Mouse (Mus musculus) forebrain, embryonic 16.5 days (tissue): ENCODE measurements around the gene Inafm2. TPM values are rescaled to one million over a fixed set of nuclear protein-coding genes. Genes with fewer than 3 reads are reported as not detected.

Source experiments
- ATAC-seq: fragments of 200-750 bp; cut with Nextera tagmentation; 2 replicates; pipeline ENCODE4 v1.8.0; 2017; ENCODE audit warnings: mild to moderate bottlenecking, moderate library complexity
- H3K27ac ChIP-seq: fragments of 300-500 bp; sonication (generic); 2 replicates; pipeline ENCODE4 v1.5.1; 2014; ENCODE audit warnings: low read length, control low read depth
- H3K27me3 ChIP-seq: fragments of 300-500 bp; sonication (generic); replicated peaks from 2 replicates; pipeline ENCODE4 v1.6.1; 2014; ENCODE audit warnings: low read length; ENCODE audit not compliant: control insufficient read depth, insufficient read depth
- H3K36me3 ChIP-seq: fragments of 300-500 bp; sonication (generic); 2 replicates; pipeline ENCODE4 v1.6.1; 2014; ENCODE audit not compliant: control insufficient read depth, insufficient read depth
- H3K4me1 ChIP-seq: fragments of 300-500 bp; sonication (generic); replicated peaks from 2 replicates; pipeline ENCODE4 v1.6.1; 2014; ENCODE audit warnings: low read length; ENCODE audit not compliant: control insufficient read depth, insufficient read depth
- H3K4me2 ChIP-seq: fragments of 300-500 bp; sonication (generic); 2 replicates; pipeline ENCODE4 v1.6.1; 2014; ENCODE audit warnings: mild to moderate bottlenecking, low read length, control low read depth
- H3K4me3 ChIP-seq: fragments of 300-500 bp; sonication (generic); replicated peaks from 2 replicates; pipeline ENCODE4 v1.5.1; 2014; ENCODE audit warnings: mild to moderate bottlenecking, low read length, control low read depth
- H3K9ac ChIP-seq: fragments of 300-500 bp; sonication (generic); replicated peaks from 2 replicates; pipeline ENCODE4 v1.6.1; 2014; ENCODE audit warnings: low read depth, low read length, control low read depth
- H3K9me3 ChIP-seq: fragments of 300-500 bp; sonication (generic); 2 replicates; pipeline ENCODE4 v1.6.1; 2016; ENCODE audit warnings: low read length; ENCODE audit not compliant: control insufficient read depth
- WGBS: fragments of 180-500 bp; shearing (Covaris S2); extraction: QIAGEN DNeasy Blood & Tissue Kit; methylation state at CpG from one replicate; pipeline ENCODE4 v1.1.7; 2014; 5-methylcytosine and 5-hydroxymethylcytosine counted together
- polyA plus RNA-seq: library from polyadenylated mRNA; unstranded; fragments of >200 nt; fragmentation: Nextera tagmentation; extraction: Ambion mirVana; gene quantifications from 2 replicates; pipeline ENCODE4 v1.2.1, GENCODE M21; 2015

The Inafm2 gene
- polyA plus RNA-seq, 1 experiment from 2014 or later, result 24.4 TPM

DNA sequence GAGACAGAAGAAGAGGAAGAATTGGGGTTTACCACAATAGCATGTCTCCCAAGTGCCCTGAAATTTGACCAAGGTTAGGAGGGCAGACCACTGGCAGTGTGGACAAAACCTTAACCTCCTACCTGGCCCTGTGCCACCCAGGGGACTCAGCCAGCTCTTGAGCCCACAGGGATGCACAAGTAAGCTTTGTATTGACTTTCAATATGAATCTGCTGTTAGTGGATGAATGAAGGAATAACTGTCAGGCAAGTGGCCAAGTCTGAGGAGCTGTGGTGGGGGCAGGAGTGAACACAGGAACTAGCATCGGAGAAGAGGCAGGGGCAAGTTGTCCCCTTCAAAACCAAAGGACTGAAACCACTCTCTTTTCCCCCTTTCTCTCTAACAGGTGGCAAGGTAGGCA lies 29.8 kb downstream of the Inafm2 start:
- H3K27ac ChIP-seq, result peak overlapping the region; percentile 37; the same call in 1 of the 2 replicates
- H3K4me1 ChIP-seq, result peaks cover 25% of the 10 kb centered on the region
- no peak for ATAC-seq
- no peaks in the 10 kb centered on the region for H3K9me3 ChIP-seq
- H3K4me3 ChIP-seq, result no peak overlapping the region
- no peaks in the 10 kb centered on the region for H3K36me3 ChIP-seq
- H3K4me2 ChIP-seq, result no peak overlapping the region
- no peak overlapping the region; the same call in 1 of the 2 replicates for H3K9ac ChIP-seq
- 35% methylated on average over 1 of the region's 1 CpGs for WGBS
- H3K27me3 ChIP-seq, result 0 out of 2 replicates have a peak, but pooled peaks cover 3% of the 10 kb centered on the region

DNA sequence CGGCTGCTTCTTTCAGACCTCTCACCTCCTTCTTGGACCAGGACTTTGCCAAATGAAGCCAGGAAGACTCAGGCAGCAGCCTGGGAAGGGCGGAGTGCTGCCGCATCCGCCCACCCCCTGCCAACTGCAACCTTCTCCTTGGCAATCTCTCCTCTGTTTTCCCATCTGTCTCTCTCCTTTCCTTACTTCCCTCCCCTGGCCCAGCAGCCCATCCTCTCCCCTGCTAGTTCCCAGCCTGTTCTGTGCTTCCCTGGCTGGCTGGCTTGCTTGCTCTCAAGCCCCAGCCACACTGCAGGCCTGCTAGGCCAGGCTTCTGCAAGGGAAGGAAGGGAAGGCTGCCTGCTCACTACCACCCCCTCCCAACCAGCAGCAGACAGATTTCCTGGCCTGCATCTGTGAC lies 30.3 kb downstream of the Inafm2 start:
- no peaks in the 10 kb centered on the region for H3K9me3 ChIP-seq
- H3K36me3 ChIP-seq, result no peaks in the 10 kb centered on the region
- H3K4me3 ChIP-seq, result no peak overlapping the region
- ATAC-seq, result peak; percentile 62
- H3K4me1 ChIP-seq, result peaks cover 28% of the 10 kb centered on the region
- peak overlapping the region; percentile 73 for H3K27ac ChIP-seq
- no peak overlapping the region for H3K4me2 ChIP-seq
- 63% methylated on average over 3 of the region's 4 CpGs for WGBS
- peak overlapping the region; percentile 7; the same call in 1 of the 2 replicates for H3K9ac ChIP-seq
- H3K27me3 ChIP-seq, result 0 out of 2 replicates have a peak, but pooled peaks cover 3% of the 10 kb centered on the region

DNA sequence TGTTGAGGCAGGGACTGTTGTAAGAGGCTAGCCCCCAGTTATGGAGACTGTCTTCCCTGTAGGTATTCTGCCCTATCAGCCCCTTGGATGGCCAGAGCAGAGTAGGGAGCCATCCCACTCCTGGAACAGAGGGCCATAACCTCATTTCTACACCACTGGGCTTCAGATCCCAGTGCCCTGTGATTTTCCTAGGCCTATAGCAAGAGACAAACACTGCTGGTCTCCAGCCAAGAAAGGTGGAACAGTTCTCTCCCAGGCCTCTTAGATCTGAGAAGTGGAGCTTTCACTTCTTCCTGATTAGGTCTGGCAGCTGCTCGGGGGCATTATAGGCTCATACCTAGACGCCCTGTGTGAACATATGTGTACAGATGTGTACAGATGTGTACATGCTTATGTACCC lies 30.7 kb downstream of the Inafm2 start:
- Histone ChIP-seq H3K27me3 (no peaks in the 10 kb centered on the region), H3K4me3 (no peak overlapping the region), H3K36me3 (no peaks in the 10 kb centered on the region), H3K27ac (peak overlapping the region; percentile 73), H3K4me2 (no peak overlapping the region), H3K9me3 (no peaks in the 10 kb centered on the region), H3K4me1 (peaks cover 30% of the 10 kb centered on the region), H3K9ac (0 out of 2 replicates have a peak overlapping the region, but pooled peaks have one; percentile 7)
- 80% methylated on average over 2 of the region's 2 CpGs for WGBS
- ATAC-seq, result no peak

DNA sequence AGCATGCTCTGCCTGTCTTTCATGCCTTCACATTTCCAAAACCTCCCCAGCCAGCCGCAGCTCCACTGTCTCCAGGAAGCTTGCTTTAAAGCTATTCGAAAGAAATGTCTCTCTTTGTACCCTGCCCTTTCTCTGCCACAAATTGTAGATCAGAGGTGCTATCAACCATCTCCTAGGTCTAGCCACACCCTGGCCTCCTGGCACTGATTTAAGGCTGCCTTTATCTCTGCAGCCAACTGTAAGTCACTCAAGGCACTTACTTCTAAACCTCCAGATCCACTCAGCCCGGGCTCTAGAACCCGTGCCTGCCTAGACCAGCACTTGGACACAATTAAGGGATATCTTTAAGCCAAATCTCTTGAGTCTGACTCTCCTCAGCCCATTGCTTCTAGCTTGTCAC lies 32.9 kb downstream of the Inafm2 start:
- Histone ChIP-seq H3K4me2 (no peak overlapping the region), H3K4me3 (no peak overlapping the region), H3K9ac (no peak overlapping the region), H3K4me1 (peaks cover 30% of the 10 kb centered on the region), H3K9me3 (no peaks in the 10 kb centered on the region), H3K27me3 (no peaks in the 10 kb centered on the region), H3K27ac (no peak overlapping the region), H3K36me3 (no peaks in the 10 kb centered on the region)
- no peak for ATAC-seq
- WGBS, result 86% methylated on average over 4 of the region's 4 CpGs

DNA sequence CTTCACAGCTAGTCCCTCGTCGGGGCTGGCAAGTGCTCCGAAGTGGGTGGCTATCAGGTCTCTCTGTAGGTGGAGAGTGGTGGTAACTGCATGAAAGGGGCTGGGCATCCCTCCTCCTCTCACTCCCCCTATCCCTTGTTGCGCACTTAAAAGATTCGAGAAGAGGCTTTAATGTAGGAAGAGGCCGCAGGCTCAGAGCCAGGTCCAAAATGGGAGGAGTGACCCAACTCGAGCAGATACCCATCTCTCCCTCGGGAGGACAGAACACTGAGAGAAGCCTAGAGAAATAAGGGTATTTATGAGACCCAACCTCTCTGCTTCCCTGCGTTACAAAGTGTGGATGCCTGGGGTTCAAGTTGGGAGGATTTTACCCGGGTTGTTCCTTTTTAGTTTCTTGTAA lies 33.5 kb downstream of the Inafm2 start:
- H3K27me3 ChIP-seq, result no peaks in the 10 kb centered on the region
- H3K9me3 ChIP-seq, result no peaks in the 10 kb centered on the region
- no peaks in the 10 kb centered on the region for H3K36me3 ChIP-seq
- WGBS, result 6% methylated on average over 10 of the region's 10 CpGs
- ATAC-seq, result peak; percentile 1; the same call in 1 of the 2 replicates
- peaks cover 30% of the 10 kb centered on the region for H3K4me1 ChIP-seq
- H3K27ac ChIP-seq, result peak overlapping the region; percentile 30
- H3K4me3 ChIP-seq, result peak overlapping the region; percentile 48
- H3K9ac ChIP-seq, result peak overlapping the region; percentile 51
- peak overlapping the region; percentile 69 for H3K4me2 ChIP-seq

DNA sequence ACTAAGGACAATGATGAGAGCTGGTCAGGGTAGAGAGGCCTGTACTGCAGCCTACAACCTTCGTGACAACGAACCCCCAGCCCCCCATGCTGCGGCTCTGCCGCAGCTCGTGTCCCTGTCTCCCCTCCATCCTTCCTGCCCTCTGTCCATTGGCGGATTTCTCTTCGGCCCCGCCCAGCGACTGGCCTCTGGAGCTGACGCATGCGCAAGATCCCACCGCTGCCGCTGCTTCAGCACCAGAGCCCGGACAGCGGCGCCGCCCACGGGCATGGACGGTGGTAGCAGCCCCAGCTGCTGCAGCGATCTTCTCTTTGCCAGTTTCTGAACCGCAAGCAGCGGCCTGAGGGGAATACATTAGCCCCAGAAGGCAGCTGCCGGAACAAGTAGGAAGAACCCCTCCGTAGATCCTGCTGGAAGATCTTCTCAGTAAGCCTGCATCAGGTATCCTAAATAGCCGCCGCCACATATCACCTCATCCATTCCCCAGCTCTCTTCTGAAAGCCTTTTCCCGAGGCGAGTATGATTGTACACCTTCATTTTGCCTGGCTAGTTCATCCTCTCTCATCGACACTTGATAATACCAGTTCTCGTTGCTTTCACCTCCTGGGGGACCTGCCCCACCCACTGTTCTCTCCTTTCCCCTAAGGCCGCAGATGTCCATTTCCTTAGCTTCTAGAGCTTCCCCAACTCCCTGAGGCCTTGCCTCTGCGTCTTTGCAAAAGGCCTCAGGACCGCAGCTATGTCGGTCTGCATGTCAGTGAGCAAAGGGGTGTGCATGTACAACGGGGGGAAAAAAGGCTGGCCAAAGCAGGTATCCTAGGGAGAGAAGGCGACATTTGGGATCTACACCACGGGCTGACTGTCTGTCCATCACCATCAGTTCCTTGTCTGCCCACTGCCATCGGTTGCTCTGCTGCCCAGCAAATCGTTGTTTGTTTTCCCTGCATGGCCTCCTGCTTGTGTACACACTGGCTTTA lies 34.2 kb downstream of the Inafm2 start, which contains the start of gene Disp2:
TSS of gene Disp2 (plus strand) at position 216 of the 977 bp plus-strand sequence.
- H3K4me3 ChIP-seq, result peak within 1 kb of the TSS; percentile 48
- H3K9ac ChIP-seq, result peak within 1 kb of the TSS; percentile 51
- 11% methylated on average over 39 of the region's 39 CpGs for WGBS
- no peaks in the 10 kb centered on the region for H3K36me3 ChIP-seq
- no peaks in the 10 kb centered on the region for H3K27me3 ChIP-seq
- peak; percentile 93 for ATAC-seq
- H3K4me1 ChIP-seq, result peaks cover 30% of the 10 kb centered on the region
- H3K4me2 ChIP-seq, result peak within 1 kb of the TSS; percentile 69
- no peaks in the 10 kb centered on the region for H3K9me3 ChIP-seq
- H3K27ac ChIP-seq, result peak within 1 kb of the TSS; percentile 39

DNA sequence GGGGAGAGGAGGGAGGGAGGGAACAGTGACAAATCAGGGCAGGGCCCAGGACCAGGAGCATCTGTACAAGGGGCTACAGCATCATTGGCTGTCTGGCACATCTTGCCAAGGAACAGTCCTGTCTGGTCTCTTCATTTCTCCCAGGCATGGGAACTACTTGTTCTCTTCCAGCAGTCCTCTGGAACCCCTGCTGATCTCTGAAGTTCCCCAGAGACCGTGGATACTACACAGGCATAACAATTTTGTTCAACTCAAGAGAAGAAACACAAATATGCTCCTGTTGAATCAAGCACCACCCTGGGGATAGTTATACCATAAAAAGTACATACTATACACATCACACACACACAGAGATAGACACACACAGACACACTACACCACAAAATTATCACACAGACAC lies 35.6 kb downstream of the Inafm2 start:
- Histone ChIP-seq H3K27me3 (no peaks in the 10 kb centered on the region), H3K4me3 (no peak overlapping the region), H3K9me3 (no peaks in the 10 kb centered on the region), H3K4me1 (peaks cover 18% of the 10 kb centered on the region), H3K4me2 (no peak overlapping the region), H3K9ac (no peak overlapping the region), H3K27ac (no peak overlapping the region), H3K36me3 (no peaks in the 10 kb centered on the region)
- 43% methylated on average over 1 of the region's 1 CpGs for WGBS
- ATAC-seq, result no peak

DNA sequence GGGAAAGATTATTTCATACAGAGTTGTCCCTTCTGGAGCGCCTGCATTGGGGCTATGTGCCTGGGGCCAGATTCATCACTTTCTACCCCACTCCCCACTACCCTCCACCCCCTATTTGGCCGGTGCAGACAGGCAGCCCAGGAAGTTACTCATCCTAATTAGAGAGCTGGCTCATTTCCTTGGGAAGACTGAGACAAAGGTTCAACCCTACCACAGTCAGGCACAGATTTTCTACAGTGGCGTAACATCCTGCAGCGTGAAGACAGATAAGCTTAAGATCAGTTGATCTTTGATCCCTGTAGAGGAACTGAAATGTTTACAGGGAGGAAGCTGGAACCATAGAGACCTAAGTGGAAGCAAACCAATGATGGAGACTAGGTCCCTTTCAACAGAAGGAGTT lies 36.7 kb downstream of the Inafm2 start:
- no peaks in the 10 kb centered on the region for H3K36me3 ChIP-seq
- no peak for ATAC-seq
- no peaks in the 10 kb centered on the region for H3K9me3 ChIP-seq
- no peak overlapping the region for H3K9ac ChIP-seq
- no peak overlapping the region for H3K27ac ChIP-seq
- no peak overlapping the region for H3K4me3 ChIP-seq
- no peaks in the 10 kb centered on the region for H3K27me3 ChIP-seq
- WGBS, result 66% methylated on average over 4 of the region's 4 CpGs
- no peak overlapping the region for H3K4me2 ChIP-seq
- H3K4me1 ChIP-seq, result peaks cover 14% of the 10 kb centered on the region

DNA sequence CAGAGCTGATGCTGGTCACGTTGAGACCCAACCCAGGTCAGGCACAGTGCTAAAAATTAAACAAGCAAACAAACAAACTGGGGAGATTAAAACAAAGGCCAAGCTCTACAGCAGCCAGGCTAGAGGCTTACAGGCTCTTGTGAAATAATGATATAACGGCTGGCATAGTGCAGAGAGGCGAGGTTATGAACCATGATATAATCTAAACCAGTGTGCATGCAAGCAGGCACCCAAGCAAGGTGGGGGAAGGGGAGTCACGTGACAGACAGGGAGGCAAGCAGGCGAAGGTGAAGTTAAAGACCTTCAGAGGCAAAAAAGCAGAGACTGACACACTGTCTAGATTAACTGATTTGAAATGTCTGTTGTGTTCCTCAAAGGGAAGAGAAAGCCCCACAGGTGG lies 37.5 kb downstream of the Inafm2 start:
- Histone ChIP-seq H3K36me3 (no peaks in the 10 kb centered on the region), H3K9me3 (no peaks in the 10 kb centered on the region), H3K4me1 (peaks cover 14% of the 10 kb centered on the region), H3K4me2 (no peak overlapping the region), H3K27me3 (no peaks in the 10 kb centered on the region), H3K4me3 (no peak overlapping the region), H3K27ac (no peak overlapping the region), H3K9ac (no peak overlapping the region)
- WGBS, result 63% methylated on average over 5 of the region's 5 CpGs
- ATAC-seq, result no peak
